Mouse (Mus musculus): ENCODE measurements around the gene Tnxb.

The Tnxb gene

DNA sequence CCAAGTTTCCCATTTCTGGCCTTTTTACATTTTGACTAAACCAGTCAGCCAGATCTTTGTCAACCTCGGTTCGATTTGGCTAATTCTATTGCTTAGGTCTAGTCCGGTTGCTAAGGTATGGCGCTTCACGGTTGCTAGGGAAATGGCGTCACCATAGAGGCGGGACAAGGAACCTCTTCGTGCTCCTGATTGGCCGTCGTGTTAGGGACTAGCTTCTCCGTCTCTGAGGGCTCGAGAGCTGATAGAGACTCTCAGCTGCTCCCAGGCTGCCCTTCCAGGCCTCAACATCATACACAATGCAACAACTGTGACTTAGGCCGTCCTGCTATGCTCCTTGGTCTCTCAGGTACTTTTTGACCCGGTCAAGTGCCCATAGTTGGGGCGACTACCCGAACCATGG, 25.7 kb upstream of the Tnxb start, which contains the start of gene Fkbpl:
Gene Fkbpl (plus strand): TSS at position 157 of the 400 bp plus-strand sequence.
- peak; percentile 99 for DNase-seq

DNA sequence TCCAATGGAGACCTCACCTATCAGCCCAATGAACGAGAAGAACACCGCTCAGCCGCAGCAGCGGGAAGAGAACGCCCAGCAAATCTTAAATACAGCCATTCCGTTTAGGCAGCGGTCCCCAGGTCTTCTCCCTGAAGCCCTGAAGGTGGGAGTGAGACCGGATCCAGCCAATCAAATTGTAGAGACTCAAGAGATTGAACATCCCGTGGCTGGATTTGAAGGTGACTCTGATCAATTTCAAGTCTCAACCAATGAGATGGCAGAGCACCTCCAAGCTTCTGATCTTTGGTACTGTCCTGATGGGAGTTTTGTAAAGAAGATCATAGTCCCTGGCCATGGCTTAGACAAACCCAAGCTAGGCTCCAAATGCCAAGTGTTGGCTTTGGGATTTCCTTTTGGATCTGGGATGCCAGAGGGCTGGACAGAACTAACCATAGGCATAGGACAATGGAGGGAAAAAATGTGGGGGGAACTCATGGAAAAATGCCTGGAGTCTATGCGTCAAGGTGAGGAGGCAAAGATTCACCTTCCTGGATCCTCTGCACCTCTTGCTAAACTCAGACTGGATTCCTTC, 25.0 kb upstream of the Tnxb start:
- DNase-seq = no peak

DNA sequence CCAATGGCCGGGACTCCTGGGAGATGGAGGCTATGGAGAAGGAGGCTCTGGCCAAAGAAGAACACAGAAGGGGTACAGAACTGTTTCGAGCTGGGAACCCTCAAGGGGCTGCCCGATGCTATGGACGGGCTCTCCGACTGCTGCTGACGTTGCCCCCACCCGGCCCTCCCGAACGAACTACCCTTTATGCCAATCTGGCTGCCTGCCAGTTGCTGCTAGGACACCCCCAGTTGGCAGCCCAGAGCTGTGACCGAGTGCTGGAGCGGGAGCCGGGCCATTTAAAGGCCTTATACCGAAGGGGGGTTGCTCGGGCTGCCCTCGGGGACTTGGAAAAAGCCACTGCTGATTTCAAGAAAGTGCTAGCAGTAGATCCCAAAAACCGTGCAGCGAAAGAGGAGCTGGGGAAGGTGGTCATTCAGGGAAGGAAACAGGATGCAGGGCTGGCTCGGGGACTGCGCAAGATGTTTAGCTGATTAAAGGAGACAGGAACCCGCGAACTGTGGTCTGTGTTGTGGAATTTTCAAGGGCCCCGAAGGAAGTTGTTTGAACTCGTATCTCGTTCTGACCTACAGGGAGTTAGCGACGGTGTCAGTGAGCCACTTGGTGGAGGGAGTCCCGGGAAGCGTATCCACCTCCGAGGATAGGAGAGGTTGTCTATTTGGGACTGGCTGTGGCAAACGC, 24.4 kb upstream of the Tnxb start:
- no peak for DNase-seq

DNA sequence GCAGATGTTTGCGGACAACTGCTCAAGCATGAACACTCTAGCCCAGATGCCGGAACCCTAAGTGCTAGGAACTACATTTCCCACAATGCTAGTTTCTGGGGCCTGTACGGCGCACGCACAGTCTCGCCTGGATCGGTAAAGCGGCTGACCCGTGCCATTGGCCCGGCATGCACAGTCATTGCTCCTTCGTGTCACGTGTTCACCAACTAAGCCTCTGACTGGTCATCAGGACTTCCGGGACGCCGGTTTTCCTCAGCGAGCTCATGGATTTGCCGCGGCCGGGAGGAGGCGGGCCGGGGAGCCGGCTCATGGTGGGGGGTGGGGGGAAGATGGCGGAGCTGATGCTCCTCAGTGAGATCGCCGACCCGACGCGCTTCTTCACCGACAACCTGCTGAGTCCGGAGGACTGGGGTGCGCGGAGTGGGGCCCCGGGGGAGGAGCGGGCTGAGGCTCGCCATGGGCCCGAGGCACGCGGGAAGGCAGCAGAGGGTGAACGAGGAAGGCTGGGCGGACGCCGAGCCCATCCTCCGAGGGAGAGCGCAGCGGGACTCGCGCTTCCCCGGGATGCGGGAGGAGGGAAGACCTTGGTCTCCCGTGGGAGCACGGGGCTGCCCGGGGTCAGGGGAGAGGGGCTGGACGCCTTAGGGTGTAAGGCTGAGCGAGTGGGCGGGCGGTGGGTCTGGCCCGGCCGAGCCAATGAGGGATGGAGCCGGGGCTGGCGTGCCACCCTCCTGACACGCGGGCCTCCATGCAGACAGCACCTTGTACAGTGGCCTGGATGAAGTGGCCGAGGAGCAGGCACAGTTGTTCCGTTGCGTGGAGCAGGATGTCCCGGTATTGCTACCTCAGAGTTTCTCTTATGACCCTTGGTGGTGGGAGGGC, 23.2 kb upstream of the Tnxb start, which contains the start of gene Atf6b:
Gene Atf6b (plus strand): TSS at position 241 of the 882 bp plus-strand sequence.
- peak; percentile 99 for DNase-seq

DNA sequence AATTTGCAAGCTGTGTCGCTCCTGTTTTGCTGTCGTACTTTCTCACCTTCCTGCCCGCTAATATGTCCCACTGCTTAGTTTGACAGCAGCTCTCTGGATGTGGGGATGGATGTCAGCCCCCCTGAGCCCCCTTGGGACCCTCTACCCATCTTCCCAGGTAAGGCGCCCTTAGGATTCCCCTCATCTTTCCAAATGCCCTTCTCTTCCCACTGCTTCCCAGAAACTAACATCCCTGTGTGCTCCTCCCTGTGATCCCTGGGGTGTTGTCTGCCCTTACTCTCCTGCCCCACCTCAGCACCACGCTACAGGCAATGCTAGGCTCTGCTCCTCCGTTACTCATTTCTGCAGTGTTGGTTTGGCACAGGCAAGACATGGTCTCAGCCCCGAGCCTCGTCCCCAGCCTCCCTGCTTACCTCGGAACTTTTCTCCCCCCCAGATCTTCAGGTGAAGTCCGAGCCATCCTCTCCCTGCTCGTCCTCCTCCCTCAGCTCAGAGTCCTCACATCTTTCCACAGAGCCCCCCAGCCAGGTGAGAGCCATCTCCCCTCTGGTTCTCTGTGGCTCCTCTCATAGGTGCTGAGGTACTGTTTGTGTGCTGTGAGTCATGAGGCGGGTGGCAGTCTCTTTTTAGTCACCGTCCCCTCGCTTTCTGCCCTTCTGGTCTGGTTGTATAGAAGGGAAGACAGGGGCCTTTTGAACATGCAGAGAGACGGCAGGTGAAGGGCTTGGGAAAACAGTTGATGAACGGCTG, 22.0 kb upstream of the Tnxb start:
- no peak for DNase-seq

DNA sequence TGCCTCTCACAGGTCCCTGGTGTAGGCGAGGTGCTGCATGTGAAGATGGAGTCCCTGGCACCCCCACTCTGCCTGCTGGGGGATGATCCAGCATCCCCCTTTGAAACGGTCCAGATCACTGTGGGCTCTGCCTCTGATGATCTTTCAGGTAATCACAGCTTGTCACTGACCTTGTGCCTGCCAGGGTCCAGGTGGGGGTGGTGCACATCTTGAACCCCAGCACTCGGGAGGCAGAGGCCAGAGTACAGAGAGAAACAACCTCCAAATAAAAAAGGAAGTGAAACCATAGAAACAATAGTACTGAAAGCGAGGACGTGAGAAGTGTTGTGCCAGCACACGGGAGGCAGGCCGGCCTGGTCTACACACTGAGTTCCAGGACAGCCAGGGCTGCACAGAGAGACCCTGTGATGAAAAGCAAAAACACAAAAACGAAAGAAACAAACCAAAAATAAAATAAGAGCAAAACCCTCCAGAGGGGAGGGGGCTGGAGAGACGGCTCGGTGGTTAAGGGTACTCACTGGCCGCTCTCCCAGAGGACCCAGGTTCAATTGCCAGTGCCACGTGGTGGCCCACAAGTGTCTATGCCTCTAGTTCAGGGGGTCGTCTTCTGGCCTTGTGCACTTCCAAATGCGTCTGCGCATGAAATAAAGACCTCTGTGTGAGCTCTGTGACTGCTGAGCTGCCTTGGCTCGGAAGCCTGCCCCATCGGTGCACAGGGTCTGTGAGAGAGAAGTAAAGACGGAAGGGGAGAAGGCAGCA, 21.1 kb upstream of the Tnxb start:
- DNase-seq = no peak

DNA sequence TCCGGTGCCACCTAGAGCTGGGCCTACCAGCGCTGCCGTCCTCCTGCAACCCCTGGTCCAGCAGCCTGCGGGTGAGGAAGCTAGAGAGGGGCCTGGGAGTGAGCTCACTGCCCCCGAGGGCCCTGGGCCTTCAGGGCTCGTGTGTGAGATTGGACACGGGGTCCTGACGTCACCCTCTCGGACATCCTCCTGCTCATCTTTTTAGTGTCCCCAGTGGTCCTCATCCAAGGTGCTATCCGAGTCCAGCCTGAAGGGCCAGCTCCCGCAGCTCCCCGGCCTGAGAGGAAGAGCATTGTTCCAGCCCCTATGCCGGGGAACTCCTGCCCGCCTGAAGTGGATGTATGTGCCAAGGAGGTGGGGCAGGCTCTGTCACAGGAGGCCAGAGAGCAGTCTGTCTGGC, 19.6 kb upstream of the Tnxb start:
- DNase-seq = no peak

DNA sequence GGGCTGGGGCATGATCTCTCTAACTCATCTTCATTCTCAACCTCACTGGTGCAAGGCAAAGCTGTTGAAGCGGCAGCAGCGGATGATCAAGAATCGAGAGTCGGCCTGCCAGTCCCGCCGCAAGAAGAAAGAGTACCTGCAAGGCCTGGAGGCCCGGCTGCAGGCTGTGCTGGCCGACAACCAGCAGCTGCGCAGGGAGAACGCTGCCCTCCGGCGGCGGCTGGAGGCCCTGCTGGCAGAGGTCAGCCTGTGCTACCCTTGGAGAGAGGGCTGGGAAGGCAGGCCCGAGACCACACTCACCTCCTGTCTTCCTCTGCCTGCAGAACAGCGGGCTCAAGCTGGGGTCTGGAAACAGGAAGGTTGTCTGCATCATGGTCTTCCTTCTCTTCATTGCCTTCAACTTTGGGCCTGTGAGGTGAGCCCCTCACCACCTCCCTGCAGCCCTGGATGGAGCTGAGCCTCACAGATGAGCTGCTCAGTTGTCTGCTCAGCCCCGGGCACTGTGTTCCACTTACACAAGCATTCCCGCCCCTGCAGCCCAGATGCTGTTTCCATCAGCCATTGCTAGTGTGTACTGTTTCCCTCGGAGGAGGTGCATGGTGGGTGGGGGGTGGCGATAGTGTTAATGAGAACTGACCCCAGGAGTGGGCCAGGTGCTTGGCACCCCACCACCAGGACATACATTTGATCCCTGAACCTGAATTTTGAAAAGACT, 18.7 kb upstream of the Tnxb start:
- DNase-seq = no peak

DNA sequence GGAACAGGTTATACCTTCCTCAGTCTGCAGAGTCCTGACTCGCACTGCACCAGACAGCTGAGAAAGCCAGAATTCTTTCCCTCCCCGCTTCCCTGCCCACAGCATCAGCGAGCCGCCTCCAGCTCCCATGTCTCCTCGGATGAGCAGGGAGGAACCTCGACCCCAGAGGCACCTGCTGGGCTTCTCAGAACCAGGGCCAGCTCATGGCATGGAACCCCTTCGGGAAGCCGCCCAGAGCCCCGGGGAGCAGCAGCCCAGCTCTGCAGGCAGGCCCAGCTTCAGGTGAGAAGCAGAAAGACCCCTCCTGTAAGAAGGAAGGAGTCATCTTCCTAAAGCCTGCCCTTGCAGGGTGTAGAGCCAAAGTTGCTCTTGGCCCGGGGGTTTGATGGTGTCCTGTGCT, 17.8 kb upstream of the Tnxb start:
- no peak for DNase-seq

DNA sequence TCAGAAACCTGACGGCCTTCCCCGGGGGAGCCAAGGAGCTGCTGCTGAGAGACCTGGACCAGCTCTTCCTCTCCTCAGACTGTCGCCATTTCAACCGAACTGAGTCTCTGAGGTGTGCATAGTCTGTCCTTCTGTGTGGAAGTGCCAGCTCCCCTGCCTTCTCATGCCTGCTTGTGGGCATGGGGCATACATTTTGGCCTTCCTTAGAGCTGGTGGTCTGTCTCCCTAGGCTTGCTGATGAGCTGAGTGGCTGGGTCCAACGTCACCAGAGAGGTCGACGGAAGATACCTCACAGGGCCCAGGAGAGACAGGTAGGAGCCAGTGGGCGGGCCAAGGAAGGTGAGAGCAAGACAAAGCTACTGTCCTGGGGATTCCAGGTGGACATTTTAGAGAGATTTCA, 17.4 kb upstream of the Tnxb start:
- DNase-seq = no peak

DNA sequence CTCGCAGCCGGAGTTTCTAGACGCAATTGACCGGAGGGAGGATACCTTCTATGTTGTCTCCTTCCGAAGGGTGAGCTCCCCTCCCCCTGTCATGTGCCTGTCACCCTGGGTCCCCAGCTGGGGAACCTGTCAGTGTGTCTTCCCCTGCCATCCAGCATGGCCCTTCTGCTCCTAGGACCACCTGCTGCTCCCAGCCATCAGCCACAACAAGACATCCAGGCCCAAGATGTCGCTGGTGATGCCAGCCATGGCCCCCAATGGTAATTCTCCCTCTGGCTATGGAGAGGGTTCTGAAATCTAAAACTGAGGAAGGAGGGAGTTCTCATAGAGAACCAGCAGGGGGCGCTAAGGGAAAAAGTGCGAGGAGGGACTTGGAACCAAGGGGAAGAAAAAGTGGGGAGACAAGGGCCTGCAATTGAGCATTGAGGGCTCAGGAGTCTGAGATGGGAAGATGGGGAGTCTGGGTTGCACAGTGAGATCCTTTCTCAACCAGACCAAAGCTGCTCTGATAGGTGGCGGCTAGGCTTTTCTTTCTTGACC, 16.5 kb upstream of the Tnxb start:
- DNase-seq = peak; percentile 76

DNA sequence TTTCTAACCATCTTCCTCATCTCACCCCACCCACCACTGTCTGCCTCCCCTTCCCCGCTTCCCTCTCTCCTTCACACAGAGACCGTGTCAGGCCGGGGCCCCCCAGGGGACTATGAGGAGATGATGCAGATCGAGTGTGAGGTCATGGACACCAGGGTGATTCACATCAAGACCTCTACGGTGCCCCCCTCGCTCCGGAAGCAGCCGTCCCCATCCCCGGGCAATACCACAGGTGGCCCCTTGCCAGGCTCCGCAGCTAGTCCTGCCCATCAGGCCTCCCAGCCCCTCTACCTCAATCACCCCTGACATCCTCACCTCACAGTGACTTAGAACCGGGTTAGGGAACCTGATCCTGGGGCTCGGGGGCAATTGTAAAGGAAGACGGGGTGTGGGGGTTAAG, 15.9 kb upstream of the Tnxb start:
- DNase-seq = no peak

DNA sequence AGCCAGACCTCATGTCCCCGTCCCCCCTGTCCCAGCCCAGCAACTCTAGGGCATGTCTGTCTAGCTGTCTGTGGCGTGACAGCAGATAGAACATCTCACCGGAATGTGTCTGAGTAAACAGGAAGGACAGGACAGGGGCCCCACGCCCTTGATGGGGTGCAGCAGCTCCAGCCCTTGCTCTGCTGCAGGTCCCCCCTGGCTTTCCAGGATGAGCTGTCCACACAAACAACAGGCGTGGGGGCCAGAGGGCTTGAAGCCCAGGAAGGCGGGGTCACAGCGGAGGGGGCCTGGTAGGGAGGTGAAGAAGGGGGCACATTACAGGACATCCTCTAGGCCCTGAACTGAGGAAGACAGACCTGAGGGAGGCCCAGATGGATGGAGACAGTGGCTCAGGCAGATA, 15.2 kb upstream of the Tnxb start:
- peak; percentile 82 for DNase-seq

DNA sequence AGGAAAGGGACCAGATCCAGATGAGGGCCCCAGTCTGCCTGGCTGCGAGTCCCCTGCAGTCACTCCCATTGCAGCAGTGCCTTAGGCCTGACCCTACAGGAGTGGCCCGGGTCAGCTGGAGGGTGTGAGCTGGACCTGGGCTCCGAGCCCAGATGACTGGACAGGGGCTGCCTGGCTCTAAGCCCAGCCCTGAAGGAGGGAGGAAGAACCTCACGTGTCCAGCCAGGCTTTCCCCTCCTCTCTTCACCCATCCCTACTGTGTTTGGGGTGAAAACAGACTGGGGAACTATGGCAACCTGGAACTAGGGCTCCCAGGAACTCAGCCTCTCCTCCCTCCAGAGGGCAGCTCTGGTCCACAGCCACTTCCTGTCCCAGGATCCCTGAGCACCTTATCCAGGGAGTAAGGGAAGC, 14.7 kb upstream of the Tnxb start:
- DNase-seq = peak; percentile 94

DNA sequence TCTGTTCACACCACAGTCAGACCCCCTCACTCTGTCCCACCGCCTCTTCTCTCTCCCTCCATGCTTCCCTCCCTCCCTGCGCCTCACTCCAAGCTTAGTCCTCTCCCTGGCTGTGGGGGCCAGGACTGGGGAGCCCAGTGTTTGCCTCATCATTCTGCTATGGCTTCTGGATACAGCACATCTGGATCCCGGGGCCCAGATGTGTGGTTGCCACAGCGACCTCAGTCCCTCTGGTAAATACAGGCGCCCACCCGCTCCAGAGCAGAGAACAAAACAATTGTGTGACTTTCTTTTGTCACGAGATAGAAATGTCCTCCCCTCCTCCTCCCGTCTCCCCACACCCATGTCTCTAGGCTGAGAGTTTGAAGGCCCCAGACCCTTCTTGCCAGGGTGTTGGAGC, 13.7 kb upstream of the Tnxb start:
- no peak for DNase-seq

DNA sequence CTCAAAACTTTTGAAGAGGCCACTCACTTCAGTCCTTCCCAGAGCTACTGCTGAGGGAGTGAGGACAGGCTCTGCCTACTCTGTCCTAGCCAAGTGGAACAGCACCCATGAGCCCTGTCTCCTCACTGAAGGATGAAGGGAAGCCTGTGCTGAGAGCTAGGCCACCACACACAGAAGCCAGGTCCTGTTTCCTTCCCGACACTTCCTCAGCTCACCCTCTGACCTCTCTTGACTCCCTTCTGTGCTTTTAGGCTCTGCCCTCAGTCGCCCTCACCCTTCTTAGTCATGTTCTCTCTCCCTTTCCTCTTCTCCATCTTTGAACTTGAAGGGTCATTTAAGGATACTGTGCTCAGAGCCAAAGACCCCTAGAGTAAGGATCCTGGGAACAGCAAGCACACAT, 13.1 kb upstream of the Tnxb start:
- no peak for DNase-seq

DNA sequence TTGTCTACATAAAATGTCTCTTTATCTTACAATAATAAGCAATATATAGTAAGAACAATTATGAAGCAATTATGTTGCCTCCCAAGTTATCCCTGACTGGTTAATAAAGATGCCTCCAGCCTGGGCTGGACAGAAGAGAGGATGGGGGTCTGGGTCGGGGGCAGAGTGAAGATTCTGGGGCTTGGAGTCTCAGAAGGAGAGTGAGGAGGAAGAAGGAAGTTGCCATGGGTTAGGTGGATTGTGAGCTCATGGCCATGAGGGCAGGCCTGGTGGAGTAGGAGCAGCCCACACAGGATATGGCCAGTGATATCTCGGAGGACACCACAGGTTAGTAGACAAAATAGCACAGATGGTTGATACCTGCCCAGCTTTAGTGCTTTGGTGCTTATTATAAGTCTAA, 12.2 kb upstream of the Tnxb start:
- DNase-seq = no peak

DNA sequence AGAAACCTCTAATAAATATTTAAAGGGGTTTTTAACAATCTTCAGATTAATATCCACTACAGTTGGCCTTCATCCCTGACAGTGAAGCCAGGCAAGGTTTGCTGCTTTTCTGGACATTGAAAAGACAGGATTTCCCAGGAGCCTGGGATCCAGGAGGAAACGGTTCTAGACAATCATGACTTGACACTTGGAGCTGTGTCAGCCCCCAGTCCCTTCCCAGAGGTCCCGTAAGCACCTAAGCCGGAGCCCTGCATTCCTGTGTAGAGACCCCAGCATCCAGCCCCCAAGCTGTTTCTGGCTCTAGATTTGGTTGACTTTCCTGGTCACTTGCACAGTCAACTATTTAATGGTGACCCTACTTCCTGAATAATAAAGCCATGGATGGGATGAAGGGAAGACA, 11.7 kb upstream of the Tnxb start:
- no peak for DNase-seq

DNA sequence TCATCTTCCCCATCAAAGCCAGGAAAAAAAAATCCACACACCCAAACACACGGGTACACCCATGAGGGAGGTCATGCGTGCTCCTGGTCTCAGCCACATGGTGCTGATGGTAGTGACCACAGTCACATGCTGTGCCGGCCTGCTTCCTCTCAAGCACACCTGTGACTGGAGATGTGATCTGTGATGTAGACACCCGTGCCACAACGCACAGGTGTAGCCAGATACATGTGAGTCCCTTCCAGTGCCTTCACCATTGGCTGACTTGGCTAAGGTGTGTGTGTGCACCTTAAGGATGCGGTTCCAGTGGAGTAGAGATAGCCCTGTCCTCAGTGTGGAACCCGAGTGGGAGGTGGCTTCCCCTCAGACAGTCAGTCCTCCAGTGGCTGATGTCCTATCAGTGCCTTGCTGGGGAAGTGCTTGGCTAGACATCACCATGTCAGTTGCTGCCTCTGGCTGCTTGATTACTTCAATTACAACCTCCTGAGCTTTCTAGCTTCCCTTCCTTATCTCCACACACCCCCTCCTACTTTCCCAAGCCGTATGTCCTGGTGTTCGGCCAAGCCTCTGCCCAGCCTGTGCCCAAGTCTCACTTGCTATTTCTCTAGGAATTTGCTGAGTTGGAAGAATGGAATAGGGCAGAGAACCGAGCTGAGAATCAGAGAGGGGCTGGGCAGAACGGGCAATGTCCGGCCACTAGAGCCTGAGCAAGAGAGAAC, 11.0 kb upstream of the Tnxb start:
- no peak for DNase-seq

DNA sequence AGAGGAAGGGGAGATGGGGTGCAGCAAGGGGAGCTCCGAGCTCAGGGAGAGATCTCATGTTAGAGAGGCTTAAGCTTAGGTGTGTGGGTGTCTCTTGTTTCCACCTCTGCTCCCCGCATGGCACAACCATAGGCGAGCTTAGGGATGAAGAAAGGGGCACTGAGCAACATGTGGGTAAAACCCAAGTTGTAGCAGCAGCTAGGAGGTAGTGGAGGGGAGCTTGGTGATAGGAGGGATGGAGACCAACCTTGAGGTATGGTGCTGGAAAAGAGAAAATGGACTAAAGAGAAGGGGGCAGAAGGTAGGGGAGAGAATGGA, 10.5 kb upstream of the Tnxb start:
- DNase-seq = no peak

DNA sequence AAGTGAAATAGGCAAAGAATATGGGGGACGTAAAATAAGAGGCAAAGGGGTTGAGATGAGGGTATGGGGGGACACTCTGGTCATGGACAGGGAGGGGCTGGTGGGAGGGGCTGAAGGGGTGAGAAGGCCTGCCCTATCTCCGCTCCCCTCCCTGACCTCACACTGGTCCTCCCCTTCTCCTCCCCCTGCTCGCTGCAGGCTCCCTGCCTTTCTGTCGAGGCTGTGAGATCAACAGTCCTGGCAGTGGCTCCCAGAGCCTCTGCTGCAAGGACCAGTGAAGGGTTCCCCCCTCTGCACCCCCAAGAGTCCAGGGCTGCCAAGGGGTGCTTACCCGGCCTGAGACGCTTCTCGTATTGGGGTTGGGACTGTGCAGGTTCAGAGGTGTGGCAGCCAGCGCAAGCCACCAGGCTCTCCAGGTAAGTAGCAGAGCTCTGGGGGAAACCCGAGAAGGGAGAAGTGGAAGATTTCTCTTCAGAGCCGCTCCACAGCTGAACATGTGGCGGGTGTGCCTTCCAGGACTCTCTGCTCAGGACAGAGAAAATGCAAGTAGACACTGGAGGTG, 10.0 kb upstream of the Tnxb start:
- DNase-seq = no peak
